Mouse (Mus musculus): ENCODE measurements around the gene Myh13.

Myh13 gene

DNA sequence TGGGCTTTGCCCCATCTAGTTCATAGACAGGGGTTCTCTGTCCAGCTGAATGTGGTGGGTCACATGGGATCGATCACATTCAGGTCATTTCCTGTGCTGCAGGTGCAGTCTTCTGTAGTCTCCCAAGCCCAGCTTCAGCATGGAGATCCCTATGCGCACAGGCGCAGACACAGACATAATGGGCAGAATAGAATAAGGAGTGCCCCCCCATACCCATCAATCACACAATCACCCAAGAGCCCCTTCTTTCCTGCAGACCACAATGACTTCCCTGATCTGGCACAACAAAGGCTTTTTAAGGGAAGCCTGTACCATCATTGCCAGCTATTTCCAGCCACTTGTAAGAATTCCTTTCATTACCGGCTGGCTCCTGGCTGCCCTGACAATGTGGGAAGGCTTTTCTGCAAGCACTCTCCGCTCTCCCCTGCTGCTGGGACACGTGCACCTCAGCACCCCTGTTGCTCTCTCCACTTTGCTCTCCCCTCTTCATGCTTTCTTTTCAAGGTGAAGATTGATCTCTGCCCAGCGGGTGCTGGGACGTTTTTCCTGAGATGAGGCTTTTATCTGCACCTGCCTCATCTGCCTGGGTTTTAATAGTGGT, 65.5 kb downstream of the Myh13 start:
- no peak for DNase-seq (ENCODE audit: low spot score in 2 of 2)

DNA sequence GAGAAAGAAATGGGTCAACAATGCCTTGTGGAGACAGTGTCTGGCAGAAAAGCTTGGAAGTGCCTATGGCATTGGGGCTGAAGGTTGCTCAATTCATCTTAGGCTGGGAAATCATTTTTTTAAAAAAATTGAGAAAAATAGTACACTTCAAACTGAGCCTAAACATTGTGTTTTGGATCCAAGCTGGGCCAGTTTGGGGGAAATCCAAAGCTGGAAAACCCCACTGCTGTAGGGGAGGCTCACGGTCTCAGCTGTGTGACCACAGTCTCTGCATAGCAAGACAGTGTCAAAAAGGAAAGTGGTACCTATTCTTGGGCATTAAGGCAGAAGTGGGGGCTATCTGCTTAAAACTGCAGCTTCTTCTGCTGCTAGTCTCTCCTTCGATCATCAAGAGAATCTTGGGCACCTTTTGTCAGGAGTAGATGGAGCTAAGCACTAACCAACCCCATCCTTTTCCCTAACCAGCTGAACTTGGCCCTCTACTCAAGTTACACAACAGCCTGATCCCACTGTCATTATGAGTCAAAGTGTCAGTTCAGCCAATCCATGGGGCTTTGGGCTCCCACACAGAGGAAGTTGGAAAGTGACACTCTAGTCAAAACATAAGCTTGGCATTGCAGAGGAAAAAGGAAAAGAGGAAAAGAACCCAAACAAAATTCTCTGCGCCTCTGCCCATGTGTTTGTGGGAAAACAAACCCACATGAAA, 69.4 kb downstream of the Myh13 start:
- no peak for DNase-seq (ENCODE audit: low spot score in 2 of 2)

DNA sequence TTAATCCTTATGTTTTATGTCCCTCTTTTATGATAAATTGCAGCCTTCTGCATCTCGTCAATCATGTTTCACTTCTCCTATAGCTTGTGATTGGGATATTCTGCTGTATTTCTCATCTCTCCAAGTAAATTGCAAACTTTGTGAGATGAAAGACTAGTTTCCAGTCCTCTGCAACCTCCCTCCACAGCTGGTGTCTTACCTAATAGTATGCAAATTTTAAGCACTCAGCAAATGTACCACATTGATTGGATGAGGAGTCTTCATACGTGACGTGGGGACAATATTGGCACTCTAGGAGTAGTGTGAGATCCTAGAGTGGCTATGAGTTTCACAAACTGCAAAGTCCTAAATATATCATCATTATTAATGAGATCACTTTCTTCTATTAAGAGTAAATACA, 70.9 kb downstream of the Myh13 start:
- DNase-seq (ENCODE audit: low spot score in 2 of 2) = no peak

DNA sequence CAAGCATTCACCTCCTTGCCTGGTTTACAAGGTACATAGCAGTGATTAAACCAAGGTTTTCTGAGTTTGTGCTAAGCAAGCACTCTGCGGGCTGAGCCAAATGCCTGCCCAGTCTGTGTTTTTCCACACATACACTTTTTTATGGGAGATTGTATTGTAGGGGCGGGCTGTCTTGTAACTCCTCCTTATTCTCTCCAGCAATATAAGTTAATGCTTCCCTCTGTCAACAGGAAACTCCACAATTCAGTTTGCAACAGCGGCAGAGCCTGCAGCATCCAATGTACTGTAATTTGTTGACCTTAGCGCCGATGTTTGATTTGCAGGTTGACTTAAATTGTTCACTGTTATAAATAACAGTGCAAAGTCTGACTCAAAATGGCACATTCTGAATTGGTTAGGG, 79.5 kb downstream of the Myh13 start:
- no peak for DNase-seq (ENCODE audit: low spot score in 2 of 2)

DNA sequence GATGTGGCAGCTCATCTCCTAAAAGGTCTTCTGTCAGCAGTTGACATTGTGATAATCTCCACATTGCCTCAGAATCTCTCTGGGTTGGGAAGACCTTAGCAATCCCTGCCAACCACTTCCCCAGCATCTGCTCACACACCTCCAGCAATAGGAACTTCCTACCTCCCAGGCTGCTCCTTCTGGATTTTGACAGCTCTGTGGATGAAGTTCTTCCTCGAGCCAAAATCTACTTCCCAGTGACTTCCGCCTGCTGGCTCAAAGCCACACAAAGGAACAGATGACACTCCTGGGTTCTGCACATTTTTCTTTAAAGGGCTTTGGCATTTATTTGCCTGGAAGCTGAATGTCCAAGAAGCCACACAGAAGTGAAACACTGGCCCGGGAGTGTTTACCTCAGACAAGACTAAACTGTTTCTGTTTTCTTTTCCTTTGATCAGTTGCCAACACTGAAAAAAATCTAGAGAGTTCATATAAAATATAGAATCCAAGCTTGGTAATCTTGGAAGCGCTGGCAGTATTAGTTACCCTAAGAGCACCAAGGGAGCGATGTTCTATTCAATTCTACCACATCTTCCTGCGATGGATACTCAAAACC, 93.0 kb downstream of the Myh13 start:
- no peak for DNase-seq (ENCODE audit: low spot score in 2 of 2)

Measured in spleen, postnatal 14 days (tissue).